Mouse (Mus musculus) stomach, embryonic 15.5 days (tissue): Measurements from ENCODE around the gene Osbp2. TPM values are rescaled to one million over a fixed set of nuclear protein-coding genes. Genes with fewer than 3 reads are reported as not detected.

Source experiments
- ATAC-seq: fragments of 200-750 bp; cut with Nextera tagmentation; 2 replicates; pipeline ENCODE4 v1.8.0; 2017; ENCODE audit warnings: low read depth, moderate number of reproducible peaks, moderate TSS enrichment; ENCODE audit not compliant: insufficient read depth, low FRiP score
- H3K27ac ChIP-seq: fragments of 300-500 bp; sonication (generic); 2 replicates; pipeline ENCODE4 v1.5.1; 2015; ENCODE audit warnings: mild to moderate bottlenecking, inconsistent platforms
- H3K27me3 ChIP-seq: fragments of 300-500 bp; sonication (generic); replicated peaks from 2 replicates; pipeline ENCODE4 v1.6.1; 2015; ENCODE audit warnings: inconsistent platforms
- H3K36me3 ChIP-seq: fragments of 300-500 bp; sonication (generic); 2 replicates; pipeline ENCODE4 v1.6.1; 2015; ENCODE audit warnings: inconsistent platforms
- H3K4me1 ChIP-seq: fragments of 300-500 bp; sonication (generic); 2 replicates; pipeline ENCODE4 v1.6.1; 2015; ENCODE audit warnings: inconsistent platforms
- H3K4me2 ChIP-seq: fragments of 300-500 bp; sonication (generic); 2 replicates; pipeline ENCODE4 v1.6.1; 2015; ENCODE audit warnings: mild to moderate bottlenecking, inconsistent platforms
- H3K4me3 ChIP-seq: fragments of 300-500 bp; sonication (generic); replicated peaks from 2 replicates; pipeline ENCODE4 v1.5.1; 2015; ENCODE audit warnings: inconsistent platforms
- H3K9ac ChIP-seq: fragments of 300-500 bp; sonication (generic); 2 replicates; pipeline ENCODE4 v1.6.1; 2015; ENCODE audit warnings: inconsistent platforms
- H3K9me3 ChIP-seq: fragments of 300-500 bp; sonication (generic); 2 replicates; pipeline ENCODE4 v1.6.1; 2016; ENCODE audit warnings: inconsistent platforms
- WGBS: fragments of 180-500 bp; shearing (Covaris S2); methylation state at CpG from one replicate; pipeline ENCODE4 v1.1.7; 2015; 5-methylcytosine and 5-hydroxymethylcytosine counted together
- polyA plus RNA-seq: library from polyadenylated mRNA; unstranded; fragments of >200 nt; fragmentation: Nextera tagmentation; extraction: Ambion mirVana; gene quantifications from 2 replicates; pipeline ENCODE4 v1.2.1, GENCODE M21; 2015

Osbp2 gene
- polyA plus RNA-seq, 1 experiment from 2014 or later, result 0.40 TPM

- H3K4me1 ChIP-seq, result no peaks in the 10 kb centered on the region
- no peak overlapping the region for H3K9ac ChIP-seq
- WGBS, result 82% methylated on average over 12 of the region's 12 CpGs
- H3K36me3 ChIP-seq, result no peaks in the 10 kb centered on the region
- no peak for ATAC-seq
- no peak overlapping the region for H3K27ac ChIP-seq
- no peaks in the 10 kb centered on the region for H3K9me3 ChIP-seq
- H3K27me3 ChIP-seq, result no peaks in the 10 kb centered on the region
- H3K4me3 ChIP-seq, result no peak overlapping the region
- no peak overlapping the region for H3K4me2 ChIP-seq
Observed at GRCm38 (mm10) chr11:3741183-3741582, 122.5 kb downstream of the Osbp2 start.

DNA sequence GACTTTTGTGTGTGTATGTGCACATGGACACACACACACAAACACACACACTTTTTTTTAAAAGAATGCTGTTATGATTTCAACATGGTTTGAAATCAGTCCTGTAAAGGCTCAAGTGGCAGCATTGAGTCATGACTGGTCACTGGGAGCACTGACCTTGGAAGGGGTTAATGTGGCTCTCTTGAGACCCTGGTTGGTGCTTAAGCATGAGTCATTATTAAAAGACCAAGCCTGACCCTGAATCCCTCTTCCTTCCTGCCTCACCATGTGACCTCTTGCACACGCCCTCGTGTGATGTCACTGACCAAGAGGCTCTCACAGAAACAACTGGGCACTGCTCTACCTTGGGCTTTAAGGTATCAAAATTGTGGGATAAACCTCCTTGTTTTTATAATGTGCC is 124.9 kb downstream of the Osbp2 start:
- no peak overlapping the region for H3K4me2 ChIP-seq
- no peaks in the 10 kb centered on the region for H3K27me3 ChIP-seq
- H3K9ac ChIP-seq, result no peak overlapping the region
- no peaks in the 10 kb centered on the region for H3K4me1 ChIP-seq
- ATAC-seq, result no peak
- H3K4me3 ChIP-seq, result no peak overlapping the region
- no peak overlapping the region for H3K27ac ChIP-seq
- H3K9me3 ChIP-seq, result no peaks in the 10 kb centered on the region
- H3K36me3 ChIP-seq, result no peaks in the 10 kb centered on the region
- WGBS, result 66% methylated on average over 2 of the region's 2 CpGs

GRCm38 (mm10) chr11:3735715-3736114 is 128.0 kb downstream of the Osbp2 start:
- WGBS, result 73% methylated on average over 11 of the region's 11 CpGs
- H3K4me1 ChIP-seq, result no peaks in the 10 kb centered on the region
- ATAC-seq, result no peak
- H3K27ac ChIP-seq, result no peak overlapping the region
- H3K9me3 ChIP-seq, result no peaks in the 10 kb centered on the region
- H3K9ac ChIP-seq, result no peak overlapping the region
- H3K4me2 ChIP-seq, result no peak overlapping the region
- H3K36me3 ChIP-seq, result no peaks in the 10 kb centered on the region
- no peaks in the 10 kb centered on the region for H3K27me3 ChIP-seq
- no peak overlapping the region for H3K4me3 ChIP-seq

DNA sequence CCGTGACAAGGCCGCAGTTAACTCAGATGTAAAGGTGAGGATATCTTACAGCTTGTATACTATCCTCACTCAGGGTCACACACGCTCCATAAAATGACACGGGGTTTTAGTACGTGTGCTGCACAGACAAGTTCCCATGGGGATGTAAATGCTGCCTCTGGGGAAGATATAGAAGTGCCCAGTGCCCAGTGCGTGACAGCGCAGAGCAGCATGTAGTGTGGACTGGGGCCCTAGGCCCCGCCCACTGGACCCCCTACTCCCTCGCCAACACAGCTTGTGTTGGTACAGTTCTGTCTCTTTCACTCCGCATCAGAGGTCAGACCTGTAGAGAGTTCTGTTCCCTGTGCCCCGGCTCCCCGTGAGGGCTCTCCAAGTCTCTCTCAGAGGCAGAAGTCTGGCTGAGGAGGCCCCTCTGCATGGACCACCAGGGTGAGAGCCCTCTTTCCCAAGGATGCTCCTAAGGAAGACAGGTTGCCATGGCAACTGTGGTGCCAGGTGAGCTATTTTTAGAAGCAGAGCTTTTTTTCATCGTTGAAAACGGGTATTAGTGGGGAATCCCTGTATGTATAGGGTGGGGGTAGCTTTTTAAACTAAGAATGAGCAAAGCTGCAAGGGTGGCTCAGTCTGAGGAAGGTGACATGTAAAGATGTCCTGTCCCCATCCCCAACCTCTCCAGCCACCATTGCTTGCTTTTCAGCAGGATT is 129.6 kb downstream of the Osbp2 start:
- 72% methylated on average over 14 of the region's 14 CpGs for WGBS
- no peak overlapping the region for H3K4me2 ChIP-seq
- no peaks in the 10 kb centered on the region for H3K27me3 ChIP-seq
- H3K9ac ChIP-seq, result no peak overlapping the region
- H3K4me3 ChIP-seq, result no peak overlapping the region
- H3K4me1 ChIP-seq, result no peaks in the 10 kb centered on the region
- H3K36me3 ChIP-seq, result no peaks in the 10 kb centered on the region
- no peak for ATAC-seq
- H3K27ac ChIP-seq, result no peak overlapping the region
- H3K9me3 ChIP-seq, result no peaks in the 10 kb centered on the region

- H3K36me3 ChIP-seq, result no peaks in the 10 kb centered on the region
- 79% methylated on average over 4 of the region's 4 CpGs for WGBS
Observed at GRCm38 (mm10) chr11:3731469-3731868, 132.2 kb downstream of the Osbp2 start.

GRCm38 (mm10) chr11:3727438-3728105 is 136.1 kb downstream of the Osbp2 start:
- ATAC-seq, result no peak
- H3K36me3 ChIP-seq, result no peaks in the 10 kb centered on the region
- no peaks in the 10 kb centered on the region for H3K27me3 ChIP-seq
- H3K27ac ChIP-seq, result no peak overlapping the region
- H3K4me2 ChIP-seq, result no peak overlapping the region
- WGBS, result 75% methylated on average over 9 of the region's 9 CpGs
- no peak overlapping the region for H3K9ac ChIP-seq
- no peaks in the 10 kb centered on the region for H3K9me3 ChIP-seq
- H3K4me1 ChIP-seq, result no peaks in the 10 kb centered on the region
- no peak overlapping the region for H3K4me3 ChIP-seq

More at GRCm38 (mm10) chr11:3731469-3731868, 132.2 kb downstream of the Osbp2 start:
- no peak overlapping the region for H3K27ac ChIP-seq
- no peaks in the 10 kb centered on the region for H3K4me1 ChIP-seq
- no peaks in the 10 kb centered on the region for H3K9me3 ChIP-seq
- H3K4me2 ChIP-seq, result no peak overlapping the region
- no peak for ATAC-seq
- H3K9ac ChIP-seq, result no peak overlapping the region
- H3K27me3 ChIP-seq, result no peaks in the 10 kb centered on the region
- no peak overlapping the region for H3K4me3 ChIP-seq

DNA sequence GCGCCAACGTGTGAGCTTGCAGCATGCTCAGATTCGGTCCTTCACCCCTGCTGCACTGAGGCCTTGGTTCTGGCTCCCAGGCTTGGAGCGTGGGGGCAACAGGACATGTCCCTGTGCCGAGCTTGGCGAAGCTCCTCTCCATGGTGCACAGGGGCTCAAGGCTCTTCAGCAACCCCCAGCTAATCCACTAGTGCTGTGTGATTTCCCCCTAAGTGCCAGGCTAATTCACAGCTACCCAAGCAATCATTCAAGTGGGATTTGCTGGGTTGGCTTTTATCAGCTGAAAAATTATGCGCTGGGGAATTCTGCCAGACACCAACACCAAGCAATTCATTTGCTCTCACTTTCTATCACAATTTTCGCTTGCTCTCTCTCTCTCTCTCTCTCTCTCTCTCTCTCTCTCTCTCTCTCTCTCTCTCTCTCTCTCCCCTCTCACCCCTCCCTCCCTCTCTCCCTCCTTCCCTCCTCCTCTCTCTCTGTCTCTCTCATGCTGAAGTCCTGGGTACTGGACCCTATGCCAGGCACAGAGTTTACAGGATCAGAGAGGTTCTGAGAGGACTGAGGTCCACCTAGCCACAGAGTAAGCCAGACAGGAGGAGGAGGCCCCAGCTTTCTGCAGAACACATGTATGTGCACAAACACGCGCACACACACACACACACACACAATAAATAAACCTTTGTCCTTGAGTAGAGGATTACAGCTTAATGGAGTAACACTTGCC is 138.2 kb downstream of the Osbp2 start:
- Histone ChIP-seq H3K4me3 (no peak overlapping the region), H3K9me3 (no peaks in the 10 kb centered on the region), H3K4me1 (no peaks in the 10 kb centered on the region), H3K4me2 (no peak overlapping the region), H3K9ac (no peak overlapping the region), H3K36me3 (no peaks in the 10 kb centered on the region), H3K27ac (no peak overlapping the region), H3K27me3 (no peaks in the 10 kb centered on the region)
- no peak for ATAC-seq
- 54% methylated on average over 10 of the region's 10 CpGs for WGBS

- Histone ChIP-seq H3K9ac (no peak overlapping the region), H3K4me3 (no peak overlapping the region), H3K27ac (no peak overlapping the region), H3K27me3 (no peaks in the 10 kb centered on the region), H3K4me2 (no peak overlapping the region), H3K4me1 (no peaks in the 10 kb centered on the region), H3K36me3 (no peaks in the 10 kb centered on the region), H3K9me3 (no peaks in the 10 kb centered on the region)
- ATAC-seq, result no peak
- 64% methylated on average over 5 of the region's 5 CpGs for WGBS
Observed at GRCm38 (mm10) chr11:3724726-3725125, 139.0 kb downstream of the Osbp2 start.

DNA sequence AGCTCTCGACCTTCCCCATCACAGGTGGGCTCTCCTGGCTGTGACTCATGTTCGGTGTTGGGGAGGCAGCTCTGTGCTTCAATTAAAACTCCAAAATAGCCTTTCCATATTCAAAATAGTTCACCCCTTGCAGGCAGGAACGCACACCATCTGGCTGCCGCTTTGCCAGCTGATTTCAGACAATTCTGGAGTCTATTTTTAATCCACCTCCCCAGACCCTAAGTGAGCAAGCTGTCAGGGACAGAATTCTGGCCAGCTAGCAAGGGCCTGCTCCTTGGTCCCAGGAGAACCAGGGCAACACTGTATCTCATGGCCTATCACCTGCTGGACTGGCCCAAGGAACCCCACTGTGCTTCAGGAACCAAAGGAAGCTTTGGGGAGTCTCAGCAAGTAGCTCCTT is 139.8 kb downstream of the Osbp2 start:
- H3K9me3 ChIP-seq, result no peaks in the 10 kb centered on the region
- no peak overlapping the region for H3K9ac ChIP-seq
- no peaks in the 10 kb centered on the region for H3K36me3 ChIP-seq
- WGBS, result 64% methylated on average over 4 of the region's 4 CpGs
- H3K4me3 ChIP-seq, result no peak overlapping the region
- H3K27ac ChIP-seq, result no peak overlapping the region
- no peaks in the 10 kb centered on the region for H3K27me3 ChIP-seq
- H3K4me1 ChIP-seq, result no peaks in the 10 kb centered on the region
- no peak for ATAC-seq
- no peak overlapping the region for H3K4me2 ChIP-seq

DNA sequence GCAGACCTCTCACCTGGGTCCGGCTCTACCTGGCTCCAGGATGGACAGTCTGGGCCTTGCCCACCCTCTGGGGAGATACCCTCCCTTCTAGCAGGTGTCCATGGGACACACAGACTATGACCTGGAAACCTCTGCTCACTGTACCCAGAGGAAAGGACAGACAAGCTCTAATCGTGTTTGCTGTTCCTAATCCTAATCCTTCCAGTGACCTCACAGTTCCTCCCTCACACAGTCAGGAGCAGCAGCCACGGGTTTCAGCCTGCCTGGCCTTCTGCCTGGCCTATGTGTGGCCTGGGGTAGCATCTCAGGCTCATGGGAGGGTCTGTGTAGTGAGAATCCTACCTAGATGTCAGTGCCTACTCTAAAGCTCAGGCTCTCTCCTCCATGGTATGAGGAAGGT is 140.8 kb downstream of the Osbp2 start:
- Histone ChIP-seq H3K4me3 (no peak overlapping the region), H3K4me2 (no peak overlapping the region), H3K27me3 (no peaks in the 10 kb centered on the region), H3K27ac (no peak overlapping the region), H3K4me1 (no peaks in the 10 kb centered on the region), H3K9me3 (no peaks in the 10 kb centered on the region), H3K36me3 (no peaks in the 10 kb centered on the region), H3K9ac (no peak overlapping the region)
- no peak for ATAC-seq
- WGBS, result 46% methylated on average over 3 of the region's 3 CpGs

- no peak overlapping the region for H3K9ac ChIP-seq
- 25% methylated on average over 3 of the region's 3 CpGs for WGBS
- no peaks in the 10 kb centered on the region for H3K4me1 ChIP-seq
- H3K36me3 ChIP-seq, result no peaks in the 10 kb centered on the region
- no peak overlapping the region for H3K4me2 ChIP-seq
- no peaks in the 10 kb centered on the region for H3K27me3 ChIP-seq
- no peaks in the 10 kb centered on the region for H3K9me3 ChIP-seq
- no peak overlapping the region for H3K27ac ChIP-seq
- ATAC-seq, result no peak
- H3K4me3 ChIP-seq, result no peak overlapping the region
Observed at GRCm38 (mm10) chr11:3722036-3722435, 141.7 kb downstream of the Osbp2 start.

DNA sequence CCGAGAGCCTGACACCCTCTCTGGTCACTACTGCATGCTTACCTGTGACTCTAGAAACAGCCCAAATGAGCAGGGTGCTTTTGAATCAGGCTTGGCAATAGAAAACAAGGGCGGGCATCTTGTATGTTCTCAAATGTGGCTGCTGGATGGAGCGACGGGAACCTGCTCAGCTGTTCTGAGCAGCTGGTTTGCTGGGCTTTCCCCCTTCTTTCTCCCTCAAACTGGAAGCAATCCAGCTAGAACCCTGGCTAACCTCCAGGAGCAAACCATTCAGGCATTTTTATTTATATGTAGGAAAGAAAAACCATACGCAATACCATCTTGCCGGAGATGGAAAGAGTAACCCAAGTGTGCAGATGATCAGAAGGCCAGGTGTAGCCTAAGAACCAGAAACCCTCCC is 147.0 kb downstream of the Osbp2 start:
- WGBS, result 65% methylated on average over 6 of the region's 6 CpGs
- no peak overlapping the region for H3K4me3 ChIP-seq
- H3K27ac ChIP-seq, result no peak overlapping the region
- ATAC-seq, result no peak
- no peaks in the 10 kb centered on the region for H3K36me3 ChIP-seq
- no peaks in the 10 kb centered on the region for H3K9me3 ChIP-seq
- H3K4me2 ChIP-seq, result no peak overlapping the region
- H3K27me3 ChIP-seq, result no peaks in the 10 kb centered on the region
- no peak overlapping the region for H3K9ac ChIP-seq
- no peaks in the 10 kb centered on the region for H3K4me1 ChIP-seq
